8 mouse cellular contexts compared by ENCODE assay signal in the genomic region with DNA sequence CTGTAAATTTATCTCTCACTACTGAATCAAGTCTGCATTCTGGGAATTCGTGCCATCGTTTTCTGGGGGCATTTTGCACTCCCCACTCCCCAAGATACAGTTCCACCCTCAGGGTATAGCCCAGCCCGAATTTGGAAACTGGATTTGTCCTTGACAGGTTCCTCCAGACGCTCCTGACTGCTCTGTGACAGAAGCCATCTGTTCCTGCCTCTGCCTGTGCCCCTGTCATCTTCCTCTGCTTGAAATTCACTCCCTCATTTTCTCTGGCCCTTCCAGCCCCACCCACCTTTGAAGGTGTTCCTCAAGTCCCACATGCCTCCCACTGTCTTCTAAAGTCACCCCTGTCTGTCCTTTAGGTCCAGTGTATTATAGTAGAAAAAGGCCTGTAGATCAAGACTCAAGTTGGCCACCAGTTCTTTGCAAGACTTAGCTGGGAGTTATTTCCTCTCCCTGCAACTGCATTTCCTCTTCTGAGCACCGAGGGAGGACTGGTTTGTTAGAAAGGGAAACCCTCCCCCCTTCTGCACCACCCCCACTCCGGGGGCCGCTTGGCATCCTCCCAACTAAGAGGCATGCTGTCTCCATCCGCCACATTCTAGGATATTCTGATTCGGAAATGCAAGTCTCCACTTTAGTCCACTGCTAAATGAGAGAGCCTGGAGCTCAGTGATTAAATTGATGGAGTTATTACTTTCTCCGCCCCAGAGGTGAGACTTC. TPM values are rescaled to one million over a fixed set of nuclear protein-coding genes. Genes with fewer than 3 reads are reported as not detected.
DNase-seq lines count a peak whose midpoint lies in the region.

No protein-coding gene starts in this region.

- DNase-seq in adrenal gland, adult (ENCODE audit: inconsistent age in 2 of 2, low spot score in 1 of 2): peak; percentile 40 to 48
- no peak for DNase-seq in adrenal gland, postnatal 4 days (ENCODE audit: low spot score in 2 of 2)
- DNase-seq in right cerebral cortex, postnatal 14 days: peak; percentile 23
- DNase-seq in right cerebral cortex, adult 18-20 months: no peak
- DNase-seq in kidney, postnatal 4 days: peak; percentile 75 to 76
- DNase-seq in thymus, postnatal 36 days: peak; percentile 29 to 35
- no peak for DNase-seq in B cell, adult 2 months
- no peak for DNase-seq in ovary, postnatal 14 days (ENCODE audit: low spot score)

RNA-seq across cellular contexts. Expression of a gene that starts 57.4 kb away (rescaled TPM):
- 10 to 100 TPM; 70.3 to 94.6 TPM for total RNA-seq in adrenal gland, postnatal 4 days (2021)

Comparison
In these comparisons a context has a peak if more than half of its experiments do, and no peak if none do; other contexts are left out.
1. DNase-seq: peak in adrenal gland, adult (2 of 2), right cerebral cortex, postnatal 14 days (single experiment), kidney, postnatal 4 days (2 of 2) and thymus, postnatal 36 days (2 of 2); none in adrenal gland, postnatal 4 days (0 of 2), right cerebral cortex, adult 18-20 months (single experiment), B cell, adult 2 months (0 of 2) and ovary, postnatal 14 days (single experiment).